21 mouse cellular contexts compared by ENCODE assay signal in genomic region chr5:34501588-34501987, GRCm38 (mm10). TPM values are rescaled to one million over a fixed set of nuclear protein-coding genes. Genes with fewer than 3 reads are reported as not detected.
DNase-seq lines count a peak whose midpoint lies in the region; ATAC-seq and TF ChIP-seq lines count a peak whose summit lies in the region.
"Had no signal": no experiment of that assay in that cellular context is flagged by ENCODE, and none has a peak within 500 bp of the region (broad histone marks: within the 10 kb centered on the region; RNA-seq: fewer than 3 reads in every experiment).

No protein-coding gene starts in this region.

- 90% methylated on average over 3 of the region's 3 CpGs for WGBS in macrophage (ENCODE audit: missing documents)

- no peak for TF ChIP-seq CTCF in layer of hippocampus, adult 2 months (conservative IDR thresholded peaks at IDR 0.05)
- no peak for TF ChIP-seq CTCF in bone marrow macrophage, adult 2 months (IDR thresholded peaks at IDR 0.05; ENCODE audit: low read depth, low read length)

- DNase-seq in layer of hippocampus, adult 2 months (ENCODE audit: low spot score in 2 of 2): no peak
- DNase-seq in layer of hippocampus, adult 9-10 months (ENCODE audit: low spot score): no peak
- DNase-seq in frontal cortex, postnatal 10 days (ENCODE audit: low spot score in 2 of 2): no peak
- no peak for DNase-seq in left cerebral cortex, adult 8-10 months (ENCODE audit: low spot score in 2 of 2)
- DNase-seq: adrenal gland, postnatal 25 days; cerebellum, adult 18-20 months; cerebellum, adult 9-11 months; cerebellum, postnatal 36 days; forebrain, postnatal 0 days; gastrocnemius, adult 2 months; gastrocnemius, postnatal 25 days; heart, postnatal 10 days; heart, postnatal 4 days had no signal

- peak; percentile 81 for ATAC-seq in CD4-positive, CD25-positive, alpha-beta regulatory T cell, adult 4 months
- ATAC-seq: forebrain, embryonic 13.5 days; forebrain, postnatal 0 days; hindbrain, embryonic 16.5 days; intestine, postnatal 0 days had no signal

- TF ChIP-seq POLR2A in bone marrow macrophage, adult 2 months (IDR thresholded peaks at IDR 0.05; ENCODE audit: borderline replicate concordance, low read depth, low read length): no peak

- H3K4me1 ChIP-seq in bone marrow macrophage, adult 2 months (ENCODE audit: control insufficient read depth, insufficient read depth, low read length): peaks cover 36% of the 10 kb centered on the region
- H3K4me1 ChIP-seq: forebrain, embryonic 13.5 days; hindbrain, embryonic 12.5 days had no signal

- peaks cover 38% of the 10 kb centered on the region for H3K79me2 ChIP-seq in macrophage (ENCODE audit: inconsistent target)

- no peak overlapping the region for H3K4me3 ChIP-seq in layer of hippocampus, adult 2 months
- H3K4me3 ChIP-seq in bone marrow macrophage, adult 2 months (ENCODE audit: insufficient read depth, low read length): no peak overlapping the region
- no peak overlapping the region for H3K4me3 ChIP-seq in macrophage (ENCODE audit: inconsistent target)
- H3K4me3 ChIP-seq: embryonic facial prominence, embryonic 10.5 days; forebrain, embryonic 13.5 days; gastrocnemius, adult 2 months; hindbrain, embryonic 12.5 days had no signal

- peaks cover 41% of the 10 kb centered on the region; the same call in 1 of the 2 replicates for H3K36me3 ChIP-seq in macrophage (ENCODE audit: inconsistent target)
- H3K36me3 ChIP-seq: embryonic facial prominence, embryonic 10.5 days; hindbrain, embryonic 12.5 days had no signal

- peak overlapping the region; percentile 71; the same call in 1 of the 2 replicates for H3K27ac ChIP-seq in layer of hippocampus, adult 2 months
- peak overlapping the region; percentile 57 for H3K27ac ChIP-seq in bone marrow macrophage, adult 2 months (ENCODE audit: insufficient read depth, low read depth, low read length)
- H3K27ac ChIP-seq in macrophage: peak overlapping the region; percentile 56
- H3K27ac ChIP-seq: embryonic facial prominence, embryonic 10.5 days; forebrain, embryonic 13.5 days; gastrocnemius, adult 2 months; hindbrain, embryonic 12.5 days had no signal

RNA-seq across cellular contexts. Expression of gene Tnip2, which starts 12.2 kb away (rescaled TPM):
- total RNA-seq in layer of hippocampus, adult 2 months (2021): 10 to 100 TPM; 29.9 to 30.9 TPM
- 10 to 100 TPM; 26.9 to 31.4 TPM for polyA plus RNA-seq in CD4-positive, CD25-positive, alpha-beta regulatory T cell, adult 4 months (2017; shearing (Covaris generic))
- 34.2 and 43.9 TPM in 2 replicates for polyA plus RNA-seq in bone marrow macrophage, adult 2 months (2012; ENCODE audit: insufficient read depth, insufficient read length, missing spikeins)
- 100 to 1,000 TPM; 108 to 396 (median 174) TPM for total RNA-seq in macrophage (2018; cell fraction: chromatin; rRNA removed)
- 10 to 100 TPM; 16.4 to 32.3 (median 19.7) TPM for total RNA-seq in macrophage (2018; cell fraction: cytosol; rRNA removed)
- 100 to 1,000 TPM in 14 of 26 experiments, 10 to 100 TPM in 12; 60.1 to 370 (median 104) TPM for total RNA-seq in macrophage (2018; cell fraction: nucleus; rRNA removed)
- 20.0 to 28.2 TPM (median 24.5 TPM) in 3 replicates for polyA plus RNA-seq in macrophage (2018)
- total RNA-seq in left cerebral cortex, adult 8-10 months (2022): 10 to 100 TPM; 15.4 to 24.0 (median 20.9) TPM

RNA-seq across cellular contexts. Expression of gene Sh3bp2, which starts 24.1 kb away (rescaled TPM):
- 1 to 10 TPM; 3.3 to 6.6 TPM for total RNA-seq in layer of hippocampus, adult 2 months (2021)
- 10 to 100 TPM in 1 of 2 experiments, 1 to 10 TPM in 1; 6.0 to 18.6 TPM for polyA plus RNA-seq in CD4-positive, CD25-positive, alpha-beta regulatory T cell, adult 4 months (2017; shearing (Covaris generic))
- polyA plus RNA-seq in bone marrow macrophage, adult 2 months (2012; ENCODE audit: insufficient read depth, insufficient read length, missing spikeins): 129 and 132 TPM in 2 replicates
- total RNA-seq in macrophage (2018; cell fraction: chromatin; rRNA removed): 100 to 1,000 TPM; 175 to 607 (median 366) TPM
- 100 to 1,000 TPM in 18 of 26 experiments, 10 to 100 TPM in 8; 68.6 to 194 (median 120) TPM for total RNA-seq in macrophage (2018; cell fraction: cytosol; rRNA removed)
- 100 to 1,000 TPM; 130 to 352 (median 231) TPM for total RNA-seq in macrophage (2018; cell fraction: nucleus; rRNA removed)
- 112 to 135 TPM (median 116 TPM) in 3 replicates for polyA plus RNA-seq in macrophage (2018)
- 1 to 10 TPM; 2.6 to 8.7 (median 4.6) TPM for total RNA-seq in left cerebral cortex, adult 8-10 months (2022)
